Mouse (Mus musculus) bone marrow macrophage, adult 2 months (primary cell): ENCODE measurements around the gene Slit1.

Experiments
- CTCF ChIP-seq: IDR thresholded peaks from 2 replicates; pipeline ENCODE4 v1.5.1; 2012; ENCODE audit warnings: low read depth, mild to moderate bottlenecking, low read length, moderate library complexity
- POLR2A ChIP-seq: IDR thresholded peaks from 2 replicates; pipeline ENCODE4 v1.6.1; 2012; ENCODE audit warnings: mild to moderate bottlenecking, low read depth, low read length, borderline replicate concordance

- TF ChIP-seq POLR2A (no peak), CTCF (no peak)
These were observed 33.8 kb downstream of the Slit1 start for GRCm38 (mm10) chr19:41709497-41710165.
